Mouse (Mus musculus): Measurements from ENCODE around the gene Lrmda. TPM values are rescaled to one million over a fixed set of nuclear protein-coding genes. Genes with fewer than 3 reads are reported as not detected.

The Lrmda gene
- polyA plus RNA-seq, 1 experiment from 2014 or later = 1.2 TPM

- no peak overlapping the region for H3K4me2 ChIP-seq
- 76% methylated on average over 5 of the region's 5 CpGs for WGBS
- no peaks in the 10 kb centered on the region for H3K36me3 ChIP-seq
- no peak for ATAC-seq (ENCODE audit: insufficient number of reproducible peaks, insufficient read depth, low FRiP score, low TSS enrichment, low read depth)
- no peak overlapping the region for H3K4me3 ChIP-seq
- 0 out of 2 replicates have a peak, but pooled peaks cover 5% of the 10 kb centered on the region for H3K27me3 ChIP-seq
- peaks cover 31% of the 10 kb centered on the region for H3K4me1 ChIP-seq
- no peak overlapping the region for H3K27ac ChIP-seq
- H3K9ac ChIP-seq = no peak overlapping the region
- H3K9me3 ChIP-seq = no peaks in the 10 kb centered on the region
Observed at GRCm38 (mm10) chr14:22572486-22572885, 553.0 kb downstream of the Lrmda start.

GRCm38 (mm10) chr14:22573585-22573984 is 554.1 kb downstream of the Lrmda start:
- Histone ChIP-seq H3K4me3 (no peak overlapping the region), H3K36me3 (no peaks in the 10 kb centered on the region), H3K9me3 (no peaks in the 10 kb centered on the region), H3K27me3 (0 out of 2 replicates have a peak, but pooled peaks cover 5% of the 10 kb centered on the region), H3K4me1 (peaks cover 36% of the 10 kb centered on the region), H3K4me2 (no peak overlapping the region), H3K27ac (no peak overlapping the region), H3K9ac (no peak overlapping the region)
- ATAC-seq (ENCODE audit: insufficient number of reproducible peaks, insufficient read depth, low FRiP score, low TSS enrichment, low read depth) = no peak
- 69% methylated on average over 7 of the region's 7 CpGs for WGBS

- no peak for ATAC-seq (ENCODE audit: insufficient number of reproducible peaks, insufficient read depth, low FRiP score, low TSS enrichment, low read depth)
- H3K36me3 ChIP-seq = no peaks in the 10 kb centered on the region
- H3K4me1 ChIP-seq = peaks cover 36% of the 10 kb centered on the region
- no peak overlapping the region for H3K4me3 ChIP-seq
- H3K9me3 ChIP-seq = no peaks in the 10 kb centered on the region
- no peak overlapping the region for H3K4me2 ChIP-seq
- WGBS = 78% methylated on average over 4 of the region's 4 CpGs
- H3K27me3 ChIP-seq = 0 out of 2 replicates have a peak, but pooled peaks cover 5% of the 10 kb centered on the region
- H3K27ac ChIP-seq = no peak overlapping the region
- no peak overlapping the region for H3K9ac ChIP-seq
Observed at GRCm38 (mm10) chr14:22574006-22574405, 554.5 kb downstream of the Lrmda start.

- ATAC-seq (ENCODE audit: insufficient number of reproducible peaks, insufficient read depth, low FRiP score, low TSS enrichment, low read depth) = no peak
- Histone ChIP-seq H3K27ac (peak overlapping the region; percentile 62; the same call in 1 of the 2 replicates), H3K9me3 (no peaks in the 10 kb centered on the region), H3K9ac (no peak overlapping the region), H3K4me1 (peaks cover 45% of the 10 kb centered on the region), H3K4me2 (no peak overlapping the region), H3K27me3 (0 out of 2 replicates have a peak, but pooled peaks cover 5% of the 10 kb centered on the region), H3K4me3 (no peak overlapping the region), H3K36me3 (no peaks in the 10 kb centered on the region)
- WGBS = 37% methylated on average over 6 of the region's 6 CpGs
Observed at GRCm38 (mm10) chr14:22576441-22576840, 556.9 kb downstream of the Lrmda start.

DNA sequence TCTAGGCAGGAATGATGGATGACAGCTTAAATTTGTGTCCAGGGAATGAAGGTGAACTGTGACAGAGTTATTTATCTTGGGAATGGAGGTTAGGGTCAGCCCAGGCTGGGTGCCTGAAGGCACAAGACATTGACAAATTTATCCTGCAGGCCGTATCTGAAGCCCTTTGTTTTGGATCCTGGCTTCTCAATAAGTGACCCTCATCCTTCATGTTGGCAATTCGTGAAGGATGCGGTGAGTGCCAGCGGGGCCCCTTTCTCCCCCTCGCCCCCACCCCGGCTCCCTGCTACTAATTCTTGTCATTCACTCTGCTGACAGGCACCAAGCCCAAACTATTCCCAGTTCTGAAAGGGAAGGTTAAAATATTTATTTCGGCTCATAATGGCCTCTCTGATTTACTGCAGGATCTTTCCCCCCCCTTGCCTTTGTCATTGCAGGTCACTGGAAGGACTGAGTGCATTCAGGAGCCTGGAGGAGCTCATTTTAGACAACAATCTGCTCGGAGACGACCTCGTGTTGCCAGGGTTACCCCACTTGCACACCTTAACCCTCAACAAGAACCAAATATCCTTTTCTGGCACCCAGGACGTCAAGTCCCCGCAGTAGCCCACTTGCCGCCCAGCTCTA is 558.0 kb downstream of the Lrmda start:
- no peak for ATAC-seq (ENCODE audit: insufficient number of reproducible peaks, insufficient read depth, low FRiP score, low TSS enrichment, low read depth)
- no peak overlapping the region for H3K9ac ChIP-seq
- H3K4me3 ChIP-seq = no peak overlapping the region
- no peak overlapping the region for H3K27ac ChIP-seq
- H3K36me3 ChIP-seq = no peaks in the 10 kb centered on the region
- no peak overlapping the region for H3K4me2 ChIP-seq
- H3K4me1 ChIP-seq = peaks cover 45% of the 10 kb centered on the region
- 0 out of 2 replicates have a peak, but pooled peaks cover 5% of the 10 kb centered on the region for H3K27me3 ChIP-seq
- 33% methylated on average over 13 of the region's 13 CpGs for WGBS
- no peaks in the 10 kb centered on the region for H3K9me3 ChIP-seq

GRCm38 (mm10) chr14:22578224-22578623 is 558.7 kb downstream of the Lrmda start:
- H3K4me2 ChIP-seq = no peak overlapping the region

GRCm38 (mm10) chr14:22578986-22579385 is 559.5 kb downstream of the Lrmda start:
- no peaks in the 10 kb centered on the region for H3K9me3 ChIP-seq
- no peak overlapping the region for H3K27ac ChIP-seq
- no peak overlapping the region for H3K4me3 ChIP-seq
- no peaks in the 10 kb centered on the region for H3K36me3 ChIP-seq
- H3K9ac ChIP-seq = no peak overlapping the region
- H3K4me2 ChIP-seq = no peak overlapping the region
- 96% methylated on average over 3 of the region's 3 CpGs for whole genome bisulfite sequencing
- H3K4me1 ChIP-seq = peaks cover 44% of the 10 kb centered on the region
- 0 out of 2 replicates have a peak, but pooled peaks cover 5% of the 10 kb centered on the region for H3K27me3 ChIP-seq
- ATAC-seq (ENCODE audit: insufficient number of reproducible peaks, insufficient read depth, low FRiP score, low TSS enrichment, low read depth) = no peak

More at GRCm38 (mm10) chr14:22578224-22578623, 558.7 kb downstream of the Lrmda start:
- 17% methylated on average over 6 of the region's 6 CpGs for WGBS
- Histone ChIP-seq H3K4me1 (peaks cover 45% of the 10 kb centered on the region), H3K9ac (no peak overlapping the region), H3K27ac (no peak overlapping the region), H3K27me3 (0 out of 2 replicates have a peak, but pooled peaks cover 5% of the 10 kb centered on the region), H3K9me3 (no peaks in the 10 kb centered on the region), H3K4me3 (no peak overlapping the region), H3K36me3 (no peaks in the 10 kb centered on the region)
- no peak for ATAC-seq (ENCODE audit: insufficient number of reproducible peaks, insufficient read depth, low FRiP score, low TSS enrichment, low read depth)

- Histone ChIP-seq H3K27ac (no peak overlapping the region), H3K9me3 (no peaks in the 10 kb centered on the region), H3K36me3 (no peaks in the 10 kb centered on the region), H3K27me3 (no peaks in the 10 kb centered on the region), H3K4me3 (no peak overlapping the region), H3K9ac (no peak overlapping the region), H3K4me2 (no peak overlapping the region), H3K4me1 (peaks cover 18% of the 10 kb centered on the region)
- 82% methylated on average over 9 of the region's 9 CpGs for WGBS
- no peak for ATAC-seq (ENCODE audit: insufficient number of reproducible peaks, insufficient read depth, low FRiP score, low TSS enrichment, low read depth)
Observed at GRCm38 (mm10) chr14:22582065-22582464, 562.6 kb downstream of the Lrmda start.

DNA sequence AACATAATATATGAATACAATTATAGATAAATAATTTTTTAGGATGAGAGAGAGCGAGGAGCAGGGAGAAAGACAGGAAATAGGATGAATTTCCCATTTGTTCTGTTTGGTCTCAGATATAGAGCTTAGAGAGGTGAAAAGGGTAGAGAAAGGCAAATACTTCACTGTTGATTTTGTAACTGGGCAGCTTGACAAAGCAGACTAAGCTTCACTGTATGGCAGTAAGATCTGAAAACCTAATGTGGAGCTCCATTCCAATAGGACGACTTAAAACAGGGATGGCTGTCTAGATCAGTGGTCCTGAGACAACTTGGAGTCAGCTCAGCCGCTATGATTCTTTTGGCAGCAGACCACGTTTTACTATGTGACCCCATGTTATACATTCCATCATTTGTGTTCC is 566.8 kb downstream of the Lrmda start:
- H3K27ac ChIP-seq = no peak overlapping the region
- H3K36me3 ChIP-seq = no peaks in the 10 kb centered on the region
- no peak overlapping the region for H3K4me3 ChIP-seq
- H3K9ac ChIP-seq = no peak overlapping the region
- no peaks in the 10 kb centered on the region for H3K4me1 ChIP-seq
- no peak for ATAC-seq (ENCODE audit: insufficient number of reproducible peaks, insufficient read depth, low FRiP score, low TSS enrichment, low read depth)
- H3K9me3 ChIP-seq = no peaks in the 10 kb centered on the region
- 77% methylated on average over 4 of the region's 4 CpGs for WGBS
- H3K27me3 ChIP-seq = no peaks in the 10 kb centered on the region
- no peak overlapping the region for H3K4me2 ChIP-seq

DNA sequence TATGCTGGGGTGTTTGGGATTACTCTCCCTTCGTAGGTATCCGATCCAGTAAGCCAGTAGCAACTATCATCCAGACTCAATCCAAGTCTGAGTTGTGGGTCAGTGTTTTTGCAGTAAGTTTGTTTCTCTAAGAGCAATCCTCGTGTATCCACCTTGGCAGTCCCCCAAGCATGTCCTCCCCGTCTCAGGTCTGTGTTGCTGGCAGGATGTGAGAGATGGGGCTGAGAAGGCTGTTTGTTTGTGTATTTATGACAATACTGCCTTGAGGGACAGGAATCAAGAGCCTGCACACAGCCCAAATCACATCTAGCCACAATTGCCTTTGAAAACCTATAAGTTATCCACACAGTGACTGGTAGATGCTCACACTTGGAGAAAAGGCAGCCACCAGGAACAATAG is 567.3 kb downstream of the Lrmda start:
- Histone ChIP-seq H3K4me3 (no peak overlapping the region), H3K36me3 (no peaks in the 10 kb centered on the region), H3K27me3 (no peaks in the 10 kb centered on the region), H3K4me2 (no peak overlapping the region), H3K9me3 (no peaks in the 10 kb centered on the region), H3K9ac (no peak overlapping the region), H3K4me1 (no peaks in the 10 kb centered on the region), H3K27ac (no peak overlapping the region)
- 83% methylated on average over 4 of the region's 4 CpGs for WGBS
- ATAC-seq (ENCODE audit: insufficient number of reproducible peaks, insufficient read depth, low FRiP score, low TSS enrichment, low read depth) = no peak

DNA sequence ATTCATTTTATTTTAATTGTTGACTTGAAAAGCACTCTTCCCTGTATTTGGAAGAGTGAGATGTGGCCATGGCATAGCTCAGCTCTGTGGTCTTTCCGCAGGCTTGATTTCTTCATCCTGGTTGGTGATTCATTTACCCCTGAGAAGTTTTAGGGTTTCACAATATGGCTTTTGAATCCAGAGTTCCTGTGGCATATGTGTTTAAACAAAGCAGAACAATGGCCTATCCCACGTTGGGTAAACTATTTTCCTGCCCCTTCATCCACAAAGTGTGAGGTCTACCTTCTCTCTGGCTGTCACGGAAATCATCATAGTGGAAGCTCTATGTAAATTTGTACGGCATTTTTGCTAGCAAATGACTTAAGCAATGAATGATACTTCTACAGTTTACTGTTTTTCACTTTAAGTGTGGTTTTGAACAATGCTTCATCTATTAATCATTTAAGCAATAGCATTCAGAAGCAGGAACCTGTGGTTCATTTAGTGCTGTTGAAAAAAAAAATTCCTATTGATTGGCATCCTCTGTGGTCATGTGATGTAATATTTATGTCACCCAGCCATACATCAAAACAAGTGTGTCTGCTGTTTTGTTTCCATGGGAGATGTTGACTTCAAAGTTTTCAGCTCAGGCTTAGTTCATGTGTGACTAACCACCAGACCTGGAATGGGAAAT is 567.9 kb downstream of the Lrmda start:
- Histone ChIP-seq H3K36me3 (no peaks in the 10 kb centered on the region), H3K4me2 (no peak overlapping the region), H3K27ac (no peak overlapping the region), H3K4me1 (no peaks in the 10 kb centered on the region), H3K9me3 (no peaks in the 10 kb centered on the region), H3K4me3 (no peak overlapping the region), H3K9ac (no peak overlapping the region), H3K27me3 (no peaks in the 10 kb centered on the region)
- 83% methylated on average over 4 of the region's 4 CpGs for WGBS
- no peak for ATAC-seq (ENCODE audit: insufficient number of reproducible peaks, insufficient read depth, low FRiP score, low TSS enrichment, low read depth)

DNA sequence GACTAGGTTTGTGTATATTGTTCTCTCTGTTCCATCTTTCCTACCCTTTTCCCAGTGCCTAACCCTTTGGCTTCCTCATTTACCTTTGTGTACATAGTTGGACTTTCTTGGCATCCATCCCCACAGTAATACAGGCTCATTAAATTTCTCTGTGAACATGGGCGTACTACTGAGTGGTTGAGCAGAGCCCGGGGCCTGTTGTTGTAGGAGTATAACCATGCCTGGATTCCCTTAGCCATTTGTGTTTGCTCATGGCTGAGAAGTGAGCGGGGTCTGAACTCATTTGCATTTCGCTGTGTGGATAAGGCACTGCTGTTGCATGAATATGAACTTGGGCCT is 568.4 kb downstream of the Lrmda start:
- no peak overlapping the region for H3K9ac ChIP-seq
- WGBS = 88% methylated on average over 4 of the region's 4 CpGs
- no peak overlapping the region for H3K27ac ChIP-seq
- H3K4me1 ChIP-seq = no peaks in the 10 kb centered on the region
- no peaks in the 10 kb centered on the region for H3K36me3 ChIP-seq
- no peak overlapping the region for H3K4me3 ChIP-seq
- no peak overlapping the region for H3K4me2 ChIP-seq
- ATAC-seq (ENCODE audit: insufficient number of reproducible peaks, insufficient read depth, low FRiP score, low TSS enrichment, low read depth) = no peak
- H3K27me3 ChIP-seq = no peaks in the 10 kb centered on the region
- H3K9me3 ChIP-seq = no peaks in the 10 kb centered on the region

Measured in embryonic facial prominence, embryonic 13.5 days (tissue).